Mouse (Mus musculus) frontal cortex, postnatal 10 days (tissue): ENCODE data around the gene Cd79b.

Source experiments
- DNase-seq, 2 experiments: peaks; one replicate each; pipeline ENCODE4 v3.0.0; 2022; ENCODE audit warnings: low spot score in 2 of 2, mixed read lengths in 1 of 2

Gene Cd79b

GRCm38 (mm10) chr11:106273811-106274210 lies 40.8 kb downstream of the Cd79b start:
- no peak for DNase-seq

GRCm38 (mm10) chr11:106273311-106273684 lies 41.3 kb downstream of the Cd79b start:
- no peak for DNase-seq

GRCm38 (mm10) chr11:106272644-106273310 lies 41.8 kb downstream of the Cd79b start, which contains the start of gene Smarcd2:
Gene Smarcd2, minus strand, starts transcription at chr11:106272972.
- peak; percentile 99 for DNase-seq

DNA sequence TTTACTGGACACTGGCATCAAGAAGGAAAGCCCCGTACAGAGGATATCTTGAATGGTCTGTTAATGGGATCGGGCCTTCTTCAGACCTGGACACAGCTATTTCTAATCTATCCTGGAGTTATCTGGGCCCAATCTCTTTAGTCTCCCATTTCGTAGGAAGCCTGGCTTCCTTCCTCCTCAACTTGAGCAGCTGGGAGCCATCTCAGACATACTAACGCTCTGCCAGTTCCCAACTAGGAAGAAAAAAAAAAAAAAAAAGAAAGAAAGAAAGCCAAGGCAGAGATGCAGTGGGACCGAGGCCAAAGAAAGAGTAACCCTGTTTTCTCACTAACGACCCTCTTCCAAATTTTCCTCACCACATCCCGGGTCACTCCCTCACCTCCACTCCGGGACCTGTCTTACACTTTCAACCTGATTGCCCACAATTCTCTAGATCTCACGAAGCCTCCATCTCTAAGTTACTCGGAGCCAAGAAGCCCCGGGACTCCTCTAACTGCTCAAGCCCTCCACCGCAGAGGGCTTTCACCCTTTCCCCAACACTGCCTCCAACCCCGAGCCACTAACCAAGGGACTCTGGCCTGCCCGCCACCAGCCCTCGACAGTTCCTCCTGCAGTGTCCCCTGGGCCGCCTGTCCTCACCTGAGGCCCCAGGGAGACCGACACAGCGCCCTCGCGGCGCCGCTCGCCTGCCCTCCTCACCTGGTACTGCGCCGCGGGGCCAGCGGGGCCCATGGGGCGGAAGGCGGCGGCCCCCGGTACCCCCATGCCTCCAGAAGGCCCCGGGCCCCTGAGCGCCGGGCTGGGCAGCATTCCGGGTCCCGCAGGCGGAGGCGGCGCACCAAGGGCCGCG lies 42.5 kb downstream of the Cd79b start:
- no peak for DNase-seq

- DNase-seq, result no peak
Observed at GRCm38 (mm10) chr11:106271131-106271793, 43.3 kb downstream of the Cd79b start.

DNA sequence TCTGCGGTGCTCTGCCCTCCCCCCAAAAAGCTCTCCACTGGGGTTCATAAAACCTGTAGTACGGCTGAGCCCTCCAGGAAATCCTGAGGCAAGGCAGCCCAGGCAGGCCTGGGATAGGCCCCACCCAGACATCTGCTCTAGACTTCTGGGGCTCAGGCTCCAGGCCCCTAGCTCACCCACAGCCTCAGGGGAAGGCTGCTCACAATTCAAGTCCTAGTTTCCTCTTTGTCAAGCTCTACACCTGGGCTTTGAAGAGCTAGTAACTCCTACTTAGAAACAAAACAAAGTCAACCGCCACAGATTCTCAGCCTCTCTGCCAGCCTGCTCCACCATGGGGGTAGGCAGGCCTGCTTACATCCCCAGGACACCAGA lies 45.5 kb downstream of the Cd79b start:
- no peak for DNase-seq

GRCm38 (mm10) chr11:106268326-106269059 lies 46.1 kb downstream of the Cd79b start:
- peak in 1 of 2 experiments; percentile 69 for DNase-seq

DNA sequence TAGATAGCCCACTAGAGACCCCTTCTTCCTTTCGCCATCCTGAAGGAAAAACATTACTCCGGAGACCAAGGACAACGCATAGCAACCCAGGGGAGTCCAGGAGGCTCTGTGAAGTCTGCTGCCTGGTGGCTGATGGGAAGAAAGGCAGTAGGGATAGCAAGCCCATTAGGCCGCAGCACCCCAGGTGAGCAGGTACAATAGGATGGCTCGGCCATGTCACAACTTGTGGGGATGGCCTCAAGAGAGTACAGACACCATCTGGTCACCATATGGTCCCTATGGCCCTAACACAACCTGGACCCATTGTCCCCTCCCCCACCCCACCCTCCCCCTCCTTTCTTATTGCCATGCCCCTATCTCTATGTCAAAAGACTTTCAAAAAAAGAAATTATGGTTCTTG lies 46.7 kb downstream of the Cd79b start:
- DNase-seq, result no peak

GRCm38 (mm10) chr11:106267311-106267852 lies 47.2 kb downstream of the Cd79b start:
- no peak for DNase-seq

- no peak for DNase-seq
Observed at GRCm38 (mm10) chr11:106266431-106266830, 48.1 kb downstream of the Cd79b start.

DNA sequence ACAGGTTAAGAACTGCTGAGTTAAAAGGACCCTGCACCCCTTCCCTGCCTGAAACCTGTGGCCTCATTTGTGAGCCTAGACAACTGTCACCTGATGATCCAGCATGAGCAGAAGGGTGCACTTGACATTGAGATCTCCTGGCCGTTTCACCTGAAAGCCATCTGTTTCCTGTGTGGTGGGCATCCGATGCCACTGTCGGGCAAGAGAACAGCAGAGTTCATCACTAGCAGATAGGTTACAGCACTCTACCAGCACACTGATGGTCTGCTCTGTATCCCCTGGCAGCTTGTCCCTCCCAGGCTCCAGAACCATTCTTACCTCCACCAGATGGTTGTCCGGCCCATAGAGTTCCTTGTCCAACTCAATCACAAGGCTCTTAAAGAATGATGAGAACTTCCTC lies 49.0 kb downstream of the Cd79b start:
- DNase-seq, result no peak

DNA sequence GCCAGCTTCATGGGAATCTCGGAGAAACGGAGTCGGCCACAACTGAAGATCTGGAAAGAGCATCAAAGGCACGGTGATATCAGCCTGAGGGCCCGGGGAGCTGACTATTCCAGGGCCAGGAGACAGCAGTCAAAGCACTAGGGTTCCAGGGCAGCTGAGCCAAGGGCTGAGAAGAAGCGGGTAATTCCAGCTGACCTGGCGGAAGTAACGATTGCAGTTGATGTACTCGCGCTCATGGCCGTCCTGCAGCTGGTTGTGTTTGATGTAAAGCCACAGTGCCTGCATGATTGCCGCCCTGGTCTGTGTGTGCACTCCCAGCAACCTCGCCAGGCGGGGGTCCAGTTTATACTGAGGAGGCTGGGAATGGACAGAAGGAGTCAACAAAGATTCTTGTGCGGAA lies 49.6 kb downstream of the Cd79b start:
- DNase-seq, result no peak

DNA sequence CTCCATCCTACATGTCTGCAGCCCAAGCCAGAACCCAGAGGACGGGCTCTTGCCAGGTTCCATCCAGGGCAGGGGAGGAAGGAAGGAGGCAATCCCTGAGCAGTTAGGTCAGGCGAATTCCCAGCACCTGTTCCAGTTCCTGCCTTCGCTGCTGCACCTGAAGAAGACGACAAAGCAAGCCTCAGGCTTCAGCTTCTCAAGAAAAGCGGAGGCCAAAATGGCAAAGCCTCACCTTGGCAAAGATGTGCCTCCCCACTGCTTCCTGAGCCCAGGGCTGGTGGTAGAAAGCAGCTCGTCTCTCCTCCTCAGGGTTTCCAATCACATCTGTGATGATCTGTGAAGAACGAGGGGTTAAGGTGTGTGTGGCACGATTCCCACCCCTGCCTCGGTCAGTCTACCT lies 50.6 kb downstream of the Cd79b start:
- no peak for DNase-seq
